Mouse (Mus musculus): Measurements from ENCODE around the gene Ptges3l.

- no peak for TF ChIP-seq POLR2A (IDR thresholded peaks at IDR 0.05; ENCODE audit: borderline replicate concordance, control insufficient read depth, low read depth, low read length)
- no peak for TF ChIP-seq CTCF (IDR thresholded peaks at IDR 0.05; ENCODE audit: control insufficient read depth, insufficient read depth, low read length)
These were observed 6.1 kb downstream of the Ptges3l start for GRCm38 (mm10) chr11:101418991-101419390.

Data from bone marrow, adult 2 months (tissue).